Mouse (Mus musculus) C2C12 (cell line): ENCODE results near the gene Supt3.

ENCODE experiments used
- CEBPB ChIP-seq: IDR thresholded peaks from one replicate; pipeline ENCODE4 v1.6.1; 2011; ENCODE audit warnings: low read depth, mild to moderate bottlenecking, control low read depth, moderate library complexity
- CTCF ChIP-seq: IDR thresholded peaks from one replicate; pipeline ENCODE4 v1.5.1; 2011; ENCODE audit not compliant: control insufficient read depth, insufficient read depth, insufficient read length
- FOSL1 ChIP-seq: IDR thresholded peaks from one replicate; pipeline ENCODE4 v1.8.0; 2011; ENCODE audit warnings: mild to moderate bottlenecking, low read length; ENCODE audit not compliant: poor library complexity, insufficient read depth, severe bottlenecking
- MAX ChIP-seq: IDR thresholded peaks from one replicate; pipeline ENCODE4 v1.6.1; 2011; ENCODE audit warnings: mild to moderate bottlenecking, control low read depth
- MYOD1 ChIP-seq: IDR thresholded peaks from one replicate; pipeline ENCODE4 v1.6.1; 2011; ENCODE audit warnings: low read depth; ENCODE audit not compliant: control insufficient read depth, insufficient read length
- MYOG ChIP-seq: IDR thresholded peaks from one replicate; pipeline ENCODE4 v1.6.1; 2011; ENCODE audit not compliant: control insufficient read depth, insufficient read length; ENCODE audit errors: extremely low read depth
- USF1 ChIP-seq: IDR thresholded peaks from one replicate; pipeline ENCODE4 v1.6.1; 2011; ENCODE audit warnings: low read depth, mild to moderate bottlenecking, control low read depth, moderate library complexity

DNA sequence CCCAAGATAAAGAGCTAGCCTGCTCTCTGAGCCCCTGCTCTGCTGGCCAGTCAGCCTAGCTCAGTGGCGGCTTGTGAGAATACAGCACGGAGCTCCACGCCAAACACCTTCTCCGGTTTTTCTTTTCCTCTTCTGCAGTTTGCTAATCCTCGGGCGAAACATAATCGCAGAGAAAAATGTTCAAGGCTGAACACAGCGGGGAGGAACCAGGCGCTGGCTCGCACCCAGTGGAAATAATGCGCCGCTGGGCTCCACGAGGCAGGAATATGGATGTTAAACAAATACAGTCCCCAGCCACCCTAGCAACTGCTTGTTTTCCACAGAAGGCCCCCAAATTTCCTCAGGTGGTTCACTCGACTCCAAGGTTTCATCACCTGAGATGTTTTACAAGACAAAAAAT lies 367.7 kb downstream of the Supt3 start:
- TF ChIP-seq MYOG = no peak
- TF ChIP-seq CTCF = no peak
- no peak for TF ChIP-seq MAX
- no peak for TF ChIP-seq MYOD1
- TF ChIP-seq USF1 = no peak
- TF ChIP-seq CEBPB = no peak
- TF ChIP-seq FOSL1 = no peak
